Mouse (Mus musculus): Measurements from ENCODE around the gene Kcnj2. TPM values are rescaled to one million over a fixed set of nuclear protein-coding genes. Genes with fewer than 3 reads are reported as not detected.

Gene Kcnj2
- polyA plus RNA-seq, 2 experiments = 0.89 to 5.2 TPM

GRCm38 (mm10) chr11:111070460-111070859 lies 4.5 kb downstream of the Kcnj2 start:
- Histone ChIP-seq H3K4me2 (replicated peaks; ENCODE audit: low read depth, low read length, severe bottlenecking) (no peak overlapping the region), H3K9me3 (ENCODE audit: control insufficient read depth, low read length) (no peaks in the 10 kb centered on the region), H3K4me3 (replicated peaks; ENCODE audit: low read length) (no peak overlapping the region), H3K9ac (ENCODE audit: low read depth, low read length, severe bottlenecking) (no peak overlapping the region), H3K36me3 (ENCODE audit: control insufficient read depth, insufficient read depth, low read length) (0 out of 2 replicates have a peak, but pooled peaks cover 2% of the 10 kb centered on the region), H3K27ac (replicated peaks; ENCODE audit: low read depth, low read length) (no peak overlapping the region), H3K4me1 (ENCODE audit: control insufficient read depth, insufficient read depth, low read length) (no peaks in the 10 kb centered on the region), H3K27me3 (ENCODE audit: control insufficient read depth, insufficient read depth, low read length) (peaks cover 4% of the 10 kb centered on the region; the same call in 1 of the 2 replicates)
- no peak for DNase-seq (ENCODE audit: low spot score)
- no peak for ATAC-seq (ENCODE audit: low FRiP score, low read depth)
- TF ChIP-seq POLR2A (IDR thresholded peaks at IDR 0.05; ENCODE audit: borderline replicate concordance, extremely low read depth, insufficient read depth, insufficient read length) = no peak

DNA sequence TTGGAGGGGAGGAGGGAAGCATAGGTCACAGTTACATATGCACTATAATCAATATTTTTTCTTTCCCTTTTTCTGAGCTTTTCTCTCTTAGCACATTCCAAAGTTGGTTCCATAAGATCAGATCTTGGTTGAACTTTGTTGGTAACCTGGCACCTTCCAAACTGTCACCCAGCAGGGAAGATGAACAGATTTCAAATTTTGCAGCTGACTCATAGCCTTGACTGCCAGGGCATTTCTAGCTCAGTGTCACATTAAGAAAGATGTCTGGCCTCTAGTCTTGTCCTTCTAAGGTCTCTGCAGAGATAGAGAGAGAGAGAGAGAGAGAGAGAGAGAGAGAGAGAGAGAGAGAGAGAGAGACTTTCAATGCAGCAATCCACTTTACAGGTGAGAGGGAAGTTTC lies 8.2 kb downstream of the Kcnj2 start:
- no peak overlapping the region for H3K4me3 ChIP-seq (replicated peaks; ENCODE audit: low read length)
- no peaks in the 10 kb centered on the region for H3K27me3 ChIP-seq (ENCODE audit: control insufficient read depth, insufficient read depth, low read length)
- H3K4me2 ChIP-seq (replicated peaks; ENCODE audit: low read depth, low read length, severe bottlenecking) = no peak overlapping the region
- no peak for TF ChIP-seq POLR2A (IDR thresholded peaks at IDR 0.05; ENCODE audit: borderline replicate concordance, extremely low read depth, insufficient read depth, insufficient read length)
- 0 out of 2 replicates have a peak, but pooled peaks cover 2% of the 10 kb centered on the region for H3K36me3 ChIP-seq (ENCODE audit: control insufficient read depth, insufficient read depth, low read length)
- H3K4me1 ChIP-seq (ENCODE audit: control insufficient read depth, insufficient read depth, low read length) = no peaks in the 10 kb centered on the region
- no peak for ATAC-seq (ENCODE audit: low FRiP score, low read depth)
- no peaks in the 10 kb centered on the region for H3K9me3 ChIP-seq (ENCODE audit: control insufficient read depth, low read length)
- no peak for DNase-seq (ENCODE audit: low spot score)
- H3K9ac ChIP-seq (ENCODE audit: low read depth, low read length, severe bottlenecking) = no peak overlapping the region
- no peak overlapping the region for H3K27ac ChIP-seq (replicated peaks; ENCODE audit: low read depth, low read length)

DNA sequence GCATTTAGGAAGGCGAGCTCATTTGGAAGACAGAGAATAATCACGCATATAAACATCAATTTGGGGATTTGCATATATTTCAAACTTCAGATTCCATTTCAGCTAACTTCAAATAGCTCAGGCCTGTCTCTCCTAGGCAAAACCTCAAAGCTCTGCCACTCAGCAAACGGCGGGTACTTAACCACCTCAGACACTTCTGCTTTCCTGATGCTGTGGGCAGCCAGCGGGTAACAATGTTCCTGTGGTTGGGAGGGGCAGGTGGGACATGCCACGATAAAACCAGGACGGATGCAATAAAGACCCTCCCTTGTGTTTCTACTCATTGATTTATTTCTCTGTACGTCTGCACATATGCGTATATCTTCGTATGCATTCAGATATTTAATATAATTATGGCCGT lies 12.1 kb downstream of the Kcnj2 start:
- H3K27ac ChIP-seq (replicated peaks; ENCODE audit: low read depth, low read length) = no peak overlapping the region
- H3K9ac ChIP-seq (ENCODE audit: low read depth, low read length, severe bottlenecking) = no peak overlapping the region
- no peaks in the 10 kb centered on the region for H3K27me3 ChIP-seq (ENCODE audit: control insufficient read depth, insufficient read depth, low read length)
- DNase-seq (ENCODE audit: low spot score) (no peak), ATAC-seq (ENCODE audit: low FRiP score, low read depth) (no peak)
- H3K4me2 ChIP-seq (replicated peaks; ENCODE audit: low read depth, low read length, severe bottlenecking) = no peak overlapping the region
- H3K4me1 ChIP-seq (ENCODE audit: control insufficient read depth, insufficient read depth, low read length) = no peaks in the 10 kb centered on the region
- no peaks in the 10 kb centered on the region for H3K9me3 ChIP-seq (ENCODE audit: control insufficient read depth, low read length)
- no peak overlapping the region for H3K4me3 ChIP-seq (replicated peaks; ENCODE audit: low read length)
- WGBS = 87% methylated on average over 11 of the region's 11 CpGs
- no peak for TF ChIP-seq POLR2A (IDR thresholded peaks at IDR 0.05; ENCODE audit: borderline replicate concordance, extremely low read depth, insufficient read depth, insufficient read length)
- H3K36me3 ChIP-seq (ENCODE audit: control insufficient read depth, insufficient read depth, low read length) = no peaks in the 10 kb centered on the region

DNA sequence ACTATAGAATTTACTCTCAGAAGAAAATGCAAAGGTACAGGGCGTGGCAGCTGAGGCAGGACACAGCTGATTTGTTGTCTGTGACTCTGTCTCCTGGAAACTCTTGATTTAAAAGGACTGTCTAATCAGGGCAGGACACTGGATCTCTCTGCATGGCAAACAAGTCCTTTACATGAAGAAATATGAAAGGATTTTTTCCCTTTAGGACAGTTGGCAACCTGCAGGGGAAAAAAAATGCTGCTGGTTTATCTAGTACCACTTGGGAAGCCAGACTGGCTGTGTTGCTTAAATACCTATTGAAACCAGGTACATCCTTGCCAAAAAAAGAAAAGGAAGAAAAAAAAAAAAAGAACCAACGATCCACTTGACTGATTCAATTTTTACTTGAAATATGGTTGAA lies 17.0 kb downstream of the Kcnj2 start:
- Histone ChIP-seq H3K4me3 (replicated peaks; ENCODE audit: low read length) (no peak overlapping the region), H3K36me3 (ENCODE audit: control insufficient read depth, insufficient read depth, low read length) (no peaks in the 10 kb centered on the region), H3K4me1 (ENCODE audit: control insufficient read depth, insufficient read depth, low read length) (no peaks in the 10 kb centered on the region), H3K9ac (ENCODE audit: low read depth, low read length, severe bottlenecking) (no peak overlapping the region), H3K27me3 (ENCODE audit: control insufficient read depth, insufficient read depth, low read length) (no peaks in the 10 kb centered on the region), H3K9me3 (ENCODE audit: control insufficient read depth, low read length) (no peaks in the 10 kb centered on the region), H3K4me2 (replicated peaks; ENCODE audit: low read depth, low read length, severe bottlenecking) (no peak overlapping the region), H3K27ac (replicated peaks; ENCODE audit: low read depth, low read length) (no peak overlapping the region)
- DNase-seq (ENCODE audit: low spot score) (no peak), ATAC-seq (ENCODE audit: low FRiP score, low read depth) (no peak)
- TF ChIP-seq POLR2A (IDR thresholded peaks at IDR 0.05; ENCODE audit: borderline replicate concordance, extremely low read depth, insufficient read depth, insufficient read length) = no peak
- WGBS = 95% methylated on average over 2 of the region's 2 CpGs

- Histone ChIP-seq H3K36me3 (ENCODE audit: control insufficient read depth, insufficient read depth, low read length) (no peaks in the 10 kb centered on the region), H3K9me3 (ENCODE audit: control insufficient read depth, low read length) (no peaks in the 10 kb centered on the region), H3K4me1 (ENCODE audit: control insufficient read depth, insufficient read depth, low read length) (peaks cover 4% of the 10 kb centered on the region; the same call in 1 of the 2 replicates), H3K4me3 (replicated peaks; ENCODE audit: low read length) (no peak overlapping the region), H3K27ac (replicated peaks; ENCODE audit: low read depth, low read length) (no peak overlapping the region), H3K4me2 (replicated peaks; ENCODE audit: low read depth, low read length, severe bottlenecking) (no peak overlapping the region), H3K27me3 (ENCODE audit: control insufficient read depth, insufficient read depth, low read length) (no peaks in the 10 kb centered on the region), H3K9ac (ENCODE audit: low read depth, low read length, severe bottlenecking) (no peak overlapping the region)
- TF ChIP-seq POLR2A (IDR thresholded peaks at IDR 0.05; ENCODE audit: borderline replicate concordance, extremely low read depth, insufficient read depth, insufficient read length) = no peak
- WGBS = 74% methylated on average over 6 of the region's 6 CpGs
- no peak for ATAC-seq (ENCODE audit: low FRiP score, low read depth)
- DNase-seq (ENCODE audit: low spot score) = no peak
Observed at GRCm38 (mm10) chr11:111086933-111087332, 21.0 kb downstream of the Kcnj2 start.

DNA sequence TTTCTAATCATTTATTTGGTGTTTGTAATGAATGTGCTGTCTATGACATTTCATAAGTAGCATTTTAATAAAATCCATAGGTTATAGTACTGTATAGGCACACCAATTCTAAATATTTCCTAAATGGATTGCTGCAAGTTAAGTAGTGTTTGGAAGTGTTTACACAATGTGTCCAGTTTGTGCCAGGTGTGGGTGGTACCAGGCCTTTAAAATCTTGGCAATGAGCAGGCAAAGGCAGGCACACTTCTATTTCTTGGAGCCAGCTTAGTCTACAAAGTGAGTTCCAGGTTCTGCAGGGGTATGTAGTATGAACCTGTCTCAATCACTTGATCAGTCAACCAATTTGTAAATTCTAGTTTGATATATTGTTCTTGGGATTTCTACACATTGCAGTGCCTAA lies 22.3 kb downstream of the Kcnj2 start:
- no peak overlapping the region for H3K4me3 ChIP-seq (replicated peaks; ENCODE audit: low read length)
- peaks cover 4% of the 10 kb centered on the region; the same call in 1 of the 2 replicates for H3K4me1 ChIP-seq (ENCODE audit: control insufficient read depth, insufficient read depth, low read length)
- no peaks in the 10 kb centered on the region for H3K36me3 ChIP-seq (ENCODE audit: control insufficient read depth, insufficient read depth, low read length)
- H3K4me2 ChIP-seq (replicated peaks; ENCODE audit: low read depth, low read length, severe bottlenecking) = no peak overlapping the region
- ATAC-seq (ENCODE audit: low FRiP score, low read depth) (no peak), DNase-seq (ENCODE audit: low spot score) (no peak)
- no peaks in the 10 kb centered on the region for H3K9me3 ChIP-seq (ENCODE audit: control insufficient read depth, low read length)
- no peak overlapping the region for H3K27ac ChIP-seq (replicated peaks; ENCODE audit: low read depth, low read length)
- H3K9ac ChIP-seq (ENCODE audit: low read depth, low read length, severe bottlenecking) = no peak overlapping the region
- H3K27me3 ChIP-seq (ENCODE audit: control insufficient read depth, insufficient read depth, low read length) = no peaks in the 10 kb centered on the region
- TF ChIP-seq POLR2A (IDR thresholded peaks at IDR 0.05; ENCODE audit: borderline replicate concordance, extremely low read depth, insufficient read depth, insufficient read length) = no peak

Data from limb, embryonic 14.5 days (tissue).